Mouse (Mus musculus): ENCODE results near the gene Sun1. TPM values are rescaled to one million over a fixed set of nuclear protein-coding genes. Genes with fewer than 3 reads are reported as not detected.

Gene Sun1
- polyA plus RNA-seq, 1 experiment from 2014 or later: 48.9 TPM

GRCm38 (mm10) chr5:139227645-139228044 lies 27.2 kb downstream of the Sun1 start:
- no peak overlapping the region for H3K27ac ChIP-seq (ENCODE audit: low read depth, low read length)
- H3K27me3 ChIP-seq (ENCODE audit: control insufficient read depth, insufficient read depth, low read length): no peaks in the 10 kb centered on the region
- DNase-seq (ENCODE audit: low spot score): no peak
- peaks cover 20% of the 10 kb centered on the region for H3K36me3 ChIP-seq (ENCODE audit: control insufficient read depth, insufficient read depth, low read length)
- no peak overlapping the region for H3K4me2 ChIP-seq (ENCODE audit: low read depth)
- no peak overlapping the region for H3K4me3 ChIP-seq (ENCODE audit: low read depth, low read length)
- ATAC-seq (ENCODE audit: insufficient read depth, low FRiP score, low TSS enrichment): no peak
- H3K9me3 ChIP-seq (ENCODE audit: control insufficient read depth, low read length): no peaks in the 10 kb centered on the region
- 98% methylated on average over 2 of the region's 2 CpGs for WGBS
- no peak overlapping the region for H3K9ac ChIP-seq (ENCODE audit: low read length)
- H3K4me1 ChIP-seq (ENCODE audit: control insufficient read depth, insufficient read depth, low read length): no peaks in the 10 kb centered on the region

DNA sequence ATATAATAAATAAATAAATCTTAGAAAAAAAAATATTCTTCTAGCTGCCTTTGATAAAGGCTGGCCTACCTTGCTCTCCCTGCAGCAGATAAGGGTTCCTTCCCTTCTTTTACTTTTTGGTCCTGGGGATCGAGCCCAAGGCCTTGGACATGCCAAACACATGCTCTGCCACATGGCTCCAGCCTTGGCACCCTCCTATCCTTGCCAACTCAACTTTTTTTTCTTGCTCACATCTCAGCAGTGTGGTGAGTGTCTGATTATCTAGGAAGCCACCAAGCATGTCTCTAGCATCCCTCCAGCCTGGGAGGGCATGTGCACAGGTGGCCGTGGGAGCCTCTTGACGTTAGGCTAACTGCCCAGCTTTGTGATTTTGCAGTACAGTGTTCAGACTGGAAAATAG lies 27.9 kb downstream of the Sun1 start:
- H3K36me3 ChIP-seq (ENCODE audit: control insufficient read depth, insufficient read depth, low read length): peaks cover 23% of the 10 kb centered on the region
- H3K27me3 ChIP-seq (ENCODE audit: control insufficient read depth, insufficient read depth, low read length): no peaks in the 10 kb centered on the region
- H3K4me1 ChIP-seq (ENCODE audit: control insufficient read depth, insufficient read depth, low read length): no peaks in the 10 kb centered on the region
- H3K27ac ChIP-seq (ENCODE audit: low read depth, low read length): no peak overlapping the region
- WGBS: 95% methylated on average over 3 of the region's 3 CpGs
- no peak for ATAC-seq (ENCODE audit: insufficient read depth, low FRiP score, low TSS enrichment)
- H3K9ac ChIP-seq (ENCODE audit: low read length): no peak overlapping the region
- DNase-seq (ENCODE audit: low spot score): no peak
- no peaks in the 10 kb centered on the region for H3K9me3 ChIP-seq (ENCODE audit: control insufficient read depth, low read length)
- no peak overlapping the region for H3K4me2 ChIP-seq (ENCODE audit: low read depth)
- no peak overlapping the region for H3K4me3 ChIP-seq (ENCODE audit: low read depth, low read length)

DNA sequence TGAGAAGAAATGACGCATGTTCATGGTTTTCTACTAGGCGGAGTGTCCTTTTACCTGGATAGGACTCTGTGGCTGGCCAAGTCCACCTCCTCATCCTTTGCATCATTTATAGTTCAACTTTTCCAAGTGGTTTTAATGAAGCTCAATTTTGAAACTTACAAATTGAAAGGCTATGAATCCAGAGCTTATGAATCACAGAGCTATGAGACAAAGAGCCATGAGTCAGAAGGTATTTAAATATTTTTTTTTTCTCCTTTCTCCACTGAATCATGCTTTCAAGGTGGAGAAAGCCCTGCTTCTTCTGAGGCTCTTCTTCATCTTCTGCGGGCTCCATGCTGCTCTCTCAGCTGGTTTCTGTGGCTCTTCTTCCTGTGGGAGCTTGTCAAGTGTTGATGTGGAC lies 29.3 kb downstream of the Sun1 start:
- Histone ChIP-seq H3K4me3 (ENCODE audit: low read depth, low read length) (no peak overlapping the region), H3K4me1 (ENCODE audit: control insufficient read depth, insufficient read depth, low read length) (no peaks in the 10 kb centered on the region), H3K9ac (ENCODE audit: low read length) (no peak overlapping the region), H3K4me2 (ENCODE audit: low read depth) (no peak overlapping the region), H3K36me3 (ENCODE audit: control insufficient read depth, insufficient read depth, low read length) (peaks cover 21% of the 10 kb centered on the region), H3K27me3 (ENCODE audit: control insufficient read depth, insufficient read depth, low read length) (no peaks in the 10 kb centered on the region), H3K9me3 (ENCODE audit: control insufficient read depth, low read length) (no peaks in the 10 kb centered on the region), H3K27ac (ENCODE audit: low read depth, low read length) (no peak overlapping the region)
- WGBS: 94% methylated on average over 3 of the region's 3 CpGs
- ATAC-seq (ENCODE audit: insufficient read depth, low FRiP score, low TSS enrichment) (no peak), DNase-seq (ENCODE audit: low spot score) (no peak)

- H3K36me3 ChIP-seq (ENCODE audit: control insufficient read depth, insufficient read depth, low read length): peaks cover 29% of the 10 kb centered on the region
- H3K4me2 ChIP-seq (ENCODE audit: low read depth): no peak overlapping the region
- no peaks in the 10 kb centered on the region for H3K4me1 ChIP-seq (ENCODE audit: control insufficient read depth, insufficient read depth, low read length)
- no peak overlapping the region for H3K4me3 ChIP-seq (ENCODE audit: low read depth, low read length)
- no peak overlapping the region for H3K27ac ChIP-seq (ENCODE audit: low read depth, low read length)
- DNase-seq (ENCODE audit: low spot score): no peak
- no peaks in the 10 kb centered on the region for H3K9me3 ChIP-seq (ENCODE audit: control insufficient read depth, low read length)
- 88% methylated on average over 3 of the region's 3 CpGs for WGBS
- H3K27me3 ChIP-seq (ENCODE audit: control insufficient read depth, insufficient read depth, low read length): no peaks in the 10 kb centered on the region
- ATAC-seq (ENCODE audit: insufficient read depth, low FRiP score, low TSS enrichment): no peak
- no peak overlapping the region for H3K9ac ChIP-seq (ENCODE audit: low read length)
Observed at GRCm38 (mm10) chr5:139232083-139232482, 31.6 kb downstream of the Sun1 start.

- H3K27ac ChIP-seq (ENCODE audit: low read depth, low read length): no peak overlapping the region
- ATAC-seq (ENCODE audit: insufficient read depth, low FRiP score, low TSS enrichment) (no peak), DNase-seq (ENCODE audit: low spot score) (no peak)
- H3K4me3 ChIP-seq (ENCODE audit: low read depth, low read length): no peak overlapping the region
- WGBS: 89% methylated on average over 4 of the region's 4 CpGs
- H3K9me3 ChIP-seq (ENCODE audit: control insufficient read depth, low read length): no peaks in the 10 kb centered on the region
- H3K4me1 ChIP-seq (ENCODE audit: control insufficient read depth, insufficient read depth, low read length): no peaks in the 10 kb centered on the region
- H3K9ac ChIP-seq (ENCODE audit: low read length): no peak overlapping the region
- no peak overlapping the region for H3K4me2 ChIP-seq (ENCODE audit: low read depth)
- H3K36me3 ChIP-seq (ENCODE audit: control insufficient read depth, insufficient read depth, low read length): peaks cover 31% of the 10 kb centered on the region
- no peaks in the 10 kb centered on the region for H3K27me3 ChIP-seq (ENCODE audit: control insufficient read depth, insufficient read depth, low read length)
Observed at GRCm38 (mm10) chr5:139234423-139234822, 34.0 kb downstream of the Sun1 start.

DNA sequence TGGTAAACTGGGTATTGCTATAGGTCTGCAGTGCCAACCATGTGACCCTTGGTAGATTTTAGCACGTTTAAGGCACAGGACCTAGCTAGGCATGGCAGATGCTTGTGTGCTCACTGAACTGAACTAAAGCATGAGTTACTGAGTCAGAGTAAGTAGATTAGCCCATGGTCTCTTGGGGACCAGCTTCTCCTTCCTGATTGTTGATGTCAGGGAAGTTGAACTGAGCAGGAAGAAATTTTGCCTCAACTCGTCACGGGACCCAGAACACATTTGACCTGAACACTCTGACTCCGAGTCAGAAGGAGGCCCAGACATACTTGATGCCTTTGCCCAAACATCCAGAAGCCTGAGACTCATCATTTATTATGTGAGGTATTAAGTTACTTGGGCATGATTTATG lies 37.0 kb downstream of the Sun1 start:
- Histone ChIP-seq H3K9ac (ENCODE audit: low read length) (no peak overlapping the region), H3K27me3 (ENCODE audit: control insufficient read depth, insufficient read depth, low read length) (no peaks in the 10 kb centered on the region), H3K4me1 (ENCODE audit: control insufficient read depth, insufficient read depth, low read length) (no peaks in the 10 kb centered on the region), H3K4me2 (ENCODE audit: low read depth) (no peak overlapping the region), H3K4me3 (ENCODE audit: low read depth, low read length) (no peak overlapping the region), H3K9me3 (ENCODE audit: control insufficient read depth, low read length) (no peaks in the 10 kb centered on the region), H3K36me3 (ENCODE audit: control insufficient read depth, insufficient read depth, low read length) (peaks cover 34% of the 10 kb centered on the region), H3K27ac (ENCODE audit: low read depth, low read length) (no peak overlapping the region)
- ATAC-seq (ENCODE audit: insufficient read depth, low FRiP score, low TSS enrichment) (no peak), DNase-seq (ENCODE audit: low spot score) (no peak)
- 90% methylated on average over 4 of the region's 4 CpGs for WGBS

DNA sequence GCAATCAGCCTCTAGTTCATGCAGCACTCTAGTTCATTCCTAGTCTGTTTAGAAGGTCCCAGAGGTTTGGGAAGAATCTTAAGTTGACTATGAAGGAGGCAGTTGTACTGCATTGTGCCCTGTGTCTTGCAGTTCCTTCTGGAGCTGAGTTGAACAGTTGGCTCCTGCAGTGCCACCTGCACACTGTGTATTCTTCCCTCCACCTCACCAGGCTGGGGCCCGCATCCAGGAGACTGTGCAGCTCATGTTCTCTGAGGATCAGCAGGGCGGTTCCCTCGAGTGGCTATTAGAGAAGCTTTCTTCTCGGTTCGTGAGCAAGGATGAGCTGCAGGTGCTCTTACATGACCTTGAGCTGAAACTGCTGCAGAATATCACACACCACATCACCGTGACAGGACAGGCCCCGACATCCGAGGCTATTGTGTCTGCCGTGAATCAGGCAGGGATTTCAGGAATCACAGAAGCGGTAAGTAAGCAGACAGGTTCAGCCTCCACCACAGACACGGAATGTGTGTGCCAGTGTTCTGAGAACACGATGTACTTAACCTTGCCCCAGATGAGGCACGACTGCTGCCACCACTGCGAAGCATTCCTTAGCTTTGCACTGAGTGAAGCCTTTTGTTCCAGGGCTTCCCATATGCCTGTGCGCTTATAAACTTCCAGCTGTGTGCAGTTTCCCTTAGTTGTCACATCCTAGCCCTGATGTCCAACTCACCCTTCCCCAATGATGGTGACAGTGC lies 40.8 kb downstream of the Sun1 start:
- Histone ChIP-seq H3K9ac (ENCODE audit: low read length) (no peak overlapping the region), H3K27me3 (ENCODE audit: control insufficient read depth, insufficient read depth, low read length) (no peaks in the 10 kb centered on the region), H3K4me3 (ENCODE audit: low read depth, low read length) (no peak overlapping the region), H3K9me3 (ENCODE audit: control insufficient read depth, low read length) (no peaks in the 10 kb centered on the region), H3K4me2 (ENCODE audit: low read depth) (no peak overlapping the region), H3K36me3 (ENCODE audit: control insufficient read depth, insufficient read depth, low read length) (peaks cover 26% of the 10 kb centered on the region), H3K4me1 (ENCODE audit: control insufficient read depth, insufficient read depth, low read length) (no peaks in the 10 kb centered on the region), H3K27ac (ENCODE audit: low read depth, low read length) (no peak overlapping the region)
- 90% methylated on average over 15 of the region's 15 CpGs for WGBS
- no peak for DNase-seq (ENCODE audit: low spot score)
- ATAC-seq (ENCODE audit: insufficient read depth, low FRiP score, low TSS enrichment): no peak

DNA sequence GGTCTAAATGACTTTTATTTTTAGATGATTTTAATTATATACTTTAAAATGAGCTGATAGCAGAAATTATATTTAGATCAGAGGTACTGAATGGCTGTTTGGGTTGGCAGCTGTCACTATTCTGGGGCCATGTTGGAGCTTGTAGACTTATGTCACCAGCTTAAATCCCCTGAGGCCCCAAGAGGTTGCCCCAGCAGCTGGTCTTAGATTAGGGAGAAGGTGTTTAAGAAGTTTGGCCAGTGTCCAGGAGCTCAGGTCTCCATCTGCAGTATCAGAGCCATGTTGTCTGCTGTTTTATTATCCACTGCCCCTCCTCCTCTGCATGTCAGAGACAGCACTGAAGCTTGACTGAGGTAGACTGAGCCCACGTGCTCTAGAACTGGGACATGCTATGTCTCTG lies 42.9 kb downstream of the Sun1 start:
- Histone ChIP-seq H3K36me3 (ENCODE audit: control insufficient read depth, insufficient read depth, low read length) (peaks cover 20% of the 10 kb centered on the region), H3K4me2 (ENCODE audit: low read depth) (no peak overlapping the region), H3K27me3 (ENCODE audit: control insufficient read depth, insufficient read depth, low read length) (no peaks in the 10 kb centered on the region), H3K4me3 (ENCODE audit: low read depth, low read length) (no peak overlapping the region), H3K4me1 (ENCODE audit: control insufficient read depth, insufficient read depth, low read length) (no peaks in the 10 kb centered on the region), H3K9me3 (ENCODE audit: control insufficient read depth, low read length) (no peaks in the 10 kb centered on the region), H3K9ac (ENCODE audit: low read length) (no peak overlapping the region), H3K27ac (ENCODE audit: low read depth, low read length) (no peak overlapping the region)
- 81% methylated on average over 1 of the region's 1 CpGs for WGBS
- no peak for DNase-seq (ENCODE audit: low spot score)
- no peak for ATAC-seq (ENCODE audit: insufficient read depth, low FRiP score, low TSS enrichment)

- peaks cover 7% of the 10 kb centered on the region for H3K36me3 ChIP-seq (ENCODE audit: control insufficient read depth, insufficient read depth, low read length)
- H3K27ac ChIP-seq (ENCODE audit: low read depth, low read length): no peak overlapping the region
- H3K4me2 ChIP-seq (ENCODE audit: low read depth): no peak overlapping the region
- ATAC-seq (ENCODE audit: insufficient read depth, low FRiP score, low TSS enrichment) (no peak), DNase-seq (ENCODE audit: low spot score) (no peak)
- WGBS: 93% methylated on average over 3 of the region's 3 CpGs
- H3K9me3 ChIP-seq (ENCODE audit: control insufficient read depth, low read length): no peaks in the 10 kb centered on the region
- no peaks in the 10 kb centered on the region for H3K4me1 ChIP-seq (ENCODE audit: control insufficient read depth, insufficient read depth, low read length)
- no peak overlapping the region for H3K4me3 ChIP-seq (ENCODE audit: low read depth, low read length)
- no peak overlapping the region for H3K9ac ChIP-seq (ENCODE audit: low read length)
- H3K27me3 ChIP-seq (ENCODE audit: control insufficient read depth, insufficient read depth, low read length): no peaks in the 10 kb centered on the region
Observed at GRCm38 (mm10) chr5:139247767-139248166, 47.3 kb downstream of the Sun1 start.

Measured in neural tube, embryonic 11.5 days (tissue).